In the genomic region with DNA sequence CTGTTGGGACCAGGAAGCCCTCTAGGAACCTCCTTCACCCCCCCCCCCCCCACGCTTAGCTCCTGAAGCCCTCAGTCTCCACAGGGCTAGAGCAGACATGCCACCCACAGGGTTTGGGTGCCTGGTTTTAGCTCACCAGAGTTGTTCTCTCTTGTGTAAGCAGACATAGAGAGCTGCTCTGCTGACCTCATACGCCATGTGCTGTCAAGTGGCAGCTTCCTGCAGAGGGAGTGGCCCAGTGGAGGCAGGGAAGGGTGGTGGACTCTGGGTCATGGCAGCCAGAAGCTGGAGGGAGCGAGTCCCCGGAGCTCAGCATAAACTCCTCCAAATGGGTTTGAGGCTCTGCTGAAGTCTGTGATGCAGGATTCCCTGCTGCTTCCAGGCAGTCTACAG, we compare ENCODE assay signal across 9 mouse cellular contexts. TPM values are rescaled to one million over a fixed set of nuclear protein-coding genes. Genes with fewer than 3 reads are reported as not detected.
DNase-seq lines count a peak whose midpoint lies in the region; ATAC-seq and TF ChIP-seq lines count a peak whose summit lies in the region.
"Had no signal": no experiment of that assay in that cellular context is flagged by ENCODE, and none has a peak within 500 bp of the region (broad histone marks: within the 10 kb centered on the region; RNA-seq: fewer than 3 reads in every experiment).

No protein-coding gene starts in this region.

- intact Hi-C loops in heart, adult 2 months (cut with DNase I) = no loop called here

- no peak overlapping the region for H3K9ac ChIP-seq in heart, adult 2 months (ENCODE audit: low read depth, low read length)
- no peak overlapping the region for H3K9ac ChIP-seq in embryonic facial prominence, embryonic 14.5 days (ENCODE audit: low read depth, low read length)
- H3K9ac ChIP-seq: embryonic facial prominence, embryonic 15.5 days had no signal

- WGBS in heart, adult 2 months = 63% methylated on average over 4 of the region's 4 CpGs
- WGBS in embryonic facial prominence, embryonic 14.5 days = 81% methylated on average over 4 of the region's 4 CpGs

- TF ChIP-seq POLR2A in heart, adult 2 months (IDR thresholded peaks at IDR 0.05; ENCODE audit: insufficient read depth, low read depth, low read length) = no peak

- no peaks in the 10 kb centered on the region for H3K79me2 ChIP-seq in heart, adult 2 months (replicated peaks; ENCODE audit: control insufficient read depth, insufficient read depth, low read length)

- no peak for TF ChIP-seq EP300 in heart, adult 2 months (IDR thresholded peaks at IDR 0.05; ENCODE audit: insufficient read depth, low read depth, low read length)

- no peaks in the 10 kb centered on the region for H3K36me3 ChIP-seq in heart, adult 2 months (ENCODE audit: control insufficient read depth, insufficient read depth, low read length)
- no peaks in the 10 kb centered on the region for H3K36me3 ChIP-seq in embryonic facial prominence, embryonic 14.5 days (ENCODE audit: control insufficient read depth, insufficient read depth, low read length)
- H3K36me3 ChIP-seq: embryonic facial prominence, embryonic 15.5 days had no signal

- DNase-seq in heart, adult 2 months = peak; percentile 52 to 56
- DNase-seq in heart, adult 8-10 months (ENCODE audit: low spot score) = no peak
- DNase-seq in embryonic facial prominence, embryonic 14.5 days (ENCODE audit: low spot score) = no peak
- DNase-seq in kidney, postnatal 36 days = peak; percentile 51 to 57
- peak; percentile 59 for DNase-seq in lung, postnatal 14 days
- no peak for DNase-seq in adrenal gland, postnatal 25 days
- DNase-seq in cerebellum, adult 18-20 months = no peak
- no peak for DNase-seq in thymus, postnatal 36 days

- peaks cover 6% of the 10 kb centered on the region for H3K4me1 ChIP-seq in heart, adult 2 months (ENCODE audit: control insufficient read depth, insufficient read depth, low read length)
- H3K4me1 ChIP-seq in embryonic facial prominence, embryonic 14.5 days (ENCODE audit: control insufficient read depth, insufficient read depth, low read length) = no peaks in the 10 kb centered on the region

- peak; percentile 22; the same call in 1 of the 2 replicates for ATAC-seq in embryonic facial prominence, embryonic 14.5 days (ENCODE audit: low read depth)

- no peak overlapping the region for H3K4me3 ChIP-seq in heart, adult 2 months
- no peak overlapping the region for H3K4me3 ChIP-seq in embryonic facial prominence, embryonic 14.5 days (ENCODE audit: low read depth, low read length)
- H3K4me3 ChIP-seq: embryonic facial prominence, embryonic 15.5 days had no signal

- H3K27ac ChIP-seq in heart, adult 2 months = peak overlapping the region; percentile 30
- H3K27ac ChIP-seq in embryonic facial prominence, embryonic 14.5 days (replicated peaks; ENCODE audit: low read depth, low read length) = no peak overlapping the region
- H3K27ac ChIP-seq: embryonic facial prominence, embryonic 15.5 days had no signal

- no peak overlapping the region for H3K4me2 ChIP-seq in embryonic facial prominence, embryonic 14.5 days (ENCODE audit: low read depth, low read length)
- H3K4me2 ChIP-seq: embryonic facial prominence, embryonic 15.5 days had no signal

- H3K27me3 ChIP-seq in heart, adult 2 months (ENCODE audit: control insufficient read depth, insufficient read depth, low read length) = no peaks in the 10 kb centered on the region
- no peaks in the 10 kb centered on the region for H3K27me3 ChIP-seq in embryonic facial prominence, embryonic 14.5 days (replicated peaks; ENCODE audit: control insufficient read depth, insufficient read depth, low read length)

- no peaks in the 10 kb centered on the region for H3K9me3 ChIP-seq in embryonic facial prominence, embryonic 14.5 days (ENCODE audit: control insufficient read depth, low read length)
- H3K9me3 ChIP-seq: embryonic facial prominence, embryonic 15.5 days had no signal

- TF ChIP-seq CTCF in heart, adult 2 months (IDR thresholded peaks at IDR 0.05) = no peak

RNA-seq across cellular contexts. Expression of gene Irf8, which starts 7.7 kb away (rescaled TPM):
- total RNA-seq in heart, adult 2 months (2021) = 1 to 10 TPM; 3.6 to 3.8 TPM
- polyA plus RNA-seq in heart, adult 2 months (2012; rRNA removed) = 4.2 and 4.9 TPM in 2 replicates
- total RNA-seq in heart, adult 8-10 months (2022) = 1 to 10 TPM; 2.6 to 4.0 (median 4.0) TPM
- 7.4 and 8.9 TPM in 2 replicates for polyA plus RNA-seq in embryonic facial prominence, embryonic 14.5 days (2014; fragmentation: Nextera tagmentation; extraction: Ambion mirVana)
- total RNA-seq in adrenal gland, postnatal 25 days (2021) = 26.9 and 51.2 TPM in 2 replicates

Comparison
In these comparisons a context has a peak if more than half of its experiments do, and no peak if none do; other contexts are left out.
1. DNase-seq: peak in heart, adult 2 months (2 of 2), kidney, postnatal 36 days (2 of 2) and lung, postnatal 14 days (single experiment); none in heart, adult 8-10 months (single experiment), embryonic facial prominence, embryonic 14.5 days (single experiment), adrenal gland, postnatal 25 days (single experiment), cerebellum, adult 18-20 months (0 of 2) and thymus, postnatal 36 days (0 of 2).